Mouse (Mus musculus): ENCODE measurements around the gene Gm17019. TPM values are rescaled to one million over a fixed set of nuclear protein-coding genes. Genes with fewer than 3 reads are reported as not detected.
"Not testable (repeated sequence)": the region's sequence is repeated elsewhere in the genome, so short reads cannot be mapped to it uniquely, and the experiment has no call there.

Gene Gm17019
- not detected in 2 replicates for total RNA-seq (2014; rRNA removed)
- not detected in 2 replicates for polyA plus RNA-seq (2015; fragmentation: Nextera tagmentation; extraction: Ambion mirVana)

- H3K4me3 ChIP-seq (ENCODE audit: low read length); H3K27ac ChIP-seq; H3K4me2 ChIP-seq (ENCODE audit: low read depth, low read length); DNase-seq (ENCODE audit: low spot score); H3K27me3 ChIP-seq (ENCODE audit: insufficient read depth, low read length); H3K36me3 ChIP-seq (ENCODE audit: insufficient read depth, low read length); H3K9ac ChIP-seq (replicated peaks; ENCODE audit: low read length); ATAC-seq; H3K4me1 ChIP-seq (ENCODE audit: insufficient read depth, low read length): not testable (repeated sequence)
- H3K9me3 ChIP-seq (ENCODE audit: low read length), result peaks cover 11% of the 10 kb centered on the region; the same call in 1 of the 2 replicates
- WGBS, result 34% methylated on average over 1 of the region's 1 CpGs
Observed at GRCm38 (mm10) chr5:15032898-15033297, at the start of gene Gm17019. Gene Gm17019, minus strand, starts transcription at chr5:15032998.

DNA sequence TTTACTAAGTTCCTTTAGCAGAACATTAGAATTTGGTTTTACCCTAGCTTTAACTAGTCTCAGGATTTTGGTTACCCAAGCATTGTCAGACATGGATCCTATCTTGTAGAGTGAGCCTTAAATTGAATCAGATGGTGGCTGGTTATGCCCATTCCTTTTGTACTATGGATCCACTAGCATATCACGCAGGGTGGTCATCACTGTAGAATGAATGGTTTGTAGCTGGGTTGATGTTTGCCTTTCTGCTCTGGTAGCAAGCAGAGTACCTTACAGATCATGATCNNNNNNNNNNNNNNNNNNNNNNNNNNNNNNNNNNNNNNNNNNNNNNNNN lies 29.6 kb upstream of the Gm17019 start:
- H3K9me3 ChIP-seq (ENCODE audit: low read length), result peaks cover 15% of the 10 kb centered on the region
- not testable (repeated sequence) for H3K27ac ChIP-seq; H3K4me1 ChIP-seq (ENCODE audit: insufficient read depth, low read length); H3K9ac ChIP-seq (replicated peaks; ENCODE audit: low read length); H3K4me3 ChIP-seq (ENCODE audit: low read length); DNase-seq (ENCODE audit: low spot score); ATAC-seq; H3K36me3 ChIP-seq (ENCODE audit: insufficient read depth, low read length); H3K4me2 ChIP-seq (ENCODE audit: low read depth, low read length); H3K27me3 ChIP-seq (ENCODE audit: insufficient read depth, low read length)
- WGBS, result 87% methylated on average over 1 of the region's 1 CpGs

- peak; percentile 80 for ATAC-seq
- peaks cover 17% of the 10 kb centered on the region for H3K9me3 ChIP-seq (ENCODE audit: low read length)
- H3K9ac ChIP-seq (replicated peaks; ENCODE audit: low read length); H3K4me3 ChIP-seq (ENCODE audit: low read length); H3K27me3 ChIP-seq (ENCODE audit: insufficient read depth, low read length); H3K4me2 ChIP-seq (ENCODE audit: low read depth, low read length); H3K4me1 ChIP-seq (ENCODE audit: insufficient read depth, low read length); H3K27ac ChIP-seq; H3K36me3 ChIP-seq (ENCODE audit: insufficient read depth, low read length); DNase-seq (ENCODE audit: low spot score): not testable (repeated sequence)
- 82% methylated on average over 4 of the region's 4 CpGs for WGBS
Observed at GRCm38 (mm10) chr5:15061638-15062384, 29.0 kb upstream of the Gm17019 start.

DNA sequence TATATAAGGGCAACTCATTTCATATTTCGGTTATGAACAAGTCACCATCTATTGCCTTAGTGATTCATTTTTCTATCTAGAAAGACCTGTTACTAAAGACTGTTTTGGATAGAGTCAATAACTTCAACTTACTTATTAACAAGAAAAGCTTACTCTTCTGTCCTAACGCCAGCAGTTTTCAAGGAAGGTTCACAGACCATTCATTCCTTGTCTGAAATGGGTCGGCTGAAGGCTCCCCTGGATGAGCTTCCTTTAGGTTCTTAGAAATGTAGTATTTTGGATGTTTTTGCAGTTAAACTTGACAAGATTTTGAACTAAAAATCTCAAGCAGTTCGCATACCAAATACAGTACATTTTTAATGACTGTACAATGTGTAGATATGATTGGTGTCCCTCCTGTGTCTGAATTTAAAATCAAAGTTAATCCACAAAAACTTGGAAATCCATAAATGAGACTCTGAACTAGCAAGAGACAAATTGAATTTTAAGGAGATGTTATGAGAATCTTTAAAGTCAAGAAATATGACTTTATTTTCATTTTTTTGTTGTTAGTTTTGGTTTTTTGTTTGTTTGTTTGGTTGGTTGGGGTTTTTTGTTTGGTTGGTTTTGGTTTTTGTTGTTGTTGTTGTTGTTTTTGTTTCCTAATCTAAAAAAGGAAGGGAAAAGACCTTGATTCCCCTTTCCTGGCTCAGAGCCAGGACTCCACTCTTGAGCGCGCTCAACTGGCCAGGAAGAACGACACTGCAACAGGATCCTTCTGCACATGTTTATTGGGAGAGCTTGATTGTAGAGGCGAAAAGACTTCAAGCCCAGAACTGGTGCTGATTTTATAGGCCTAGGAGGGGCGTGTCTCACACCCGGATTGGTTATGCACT lies 21.6 kb upstream of the Gm17019 start:
- peak; percentile 1 for DNase-seq (ENCODE audit: low spot score)
- not testable (repeated sequence) for ATAC-seq; H3K27ac ChIP-seq; H3K27me3 ChIP-seq (ENCODE audit: insufficient read depth, low read length); H3K36me3 ChIP-seq (ENCODE audit: insufficient read depth, low read length); H3K9ac ChIP-seq (replicated peaks; ENCODE audit: low read length); H3K4me2 ChIP-seq (ENCODE audit: low read depth, low read length); H3K4me3 ChIP-seq (ENCODE audit: low read length); H3K4me1 ChIP-seq (ENCODE audit: insufficient read depth, low read length)
- WGBS, result 76% methylated on average over 10 of the region's 10 CpGs
- peaks cover 16% of the 10 kb centered on the region; the same call in 1 of the 2 replicates for H3K9me3 ChIP-seq (ENCODE audit: low read length)

- H3K4me1 ChIP-seq (ENCODE audit: insufficient read depth, low read length), result not testable (repeated sequence)
Observed at GRCm38 (mm10) chr5:15053606-15053962, 20.8 kb upstream of the Gm17019 start.

DNA sequence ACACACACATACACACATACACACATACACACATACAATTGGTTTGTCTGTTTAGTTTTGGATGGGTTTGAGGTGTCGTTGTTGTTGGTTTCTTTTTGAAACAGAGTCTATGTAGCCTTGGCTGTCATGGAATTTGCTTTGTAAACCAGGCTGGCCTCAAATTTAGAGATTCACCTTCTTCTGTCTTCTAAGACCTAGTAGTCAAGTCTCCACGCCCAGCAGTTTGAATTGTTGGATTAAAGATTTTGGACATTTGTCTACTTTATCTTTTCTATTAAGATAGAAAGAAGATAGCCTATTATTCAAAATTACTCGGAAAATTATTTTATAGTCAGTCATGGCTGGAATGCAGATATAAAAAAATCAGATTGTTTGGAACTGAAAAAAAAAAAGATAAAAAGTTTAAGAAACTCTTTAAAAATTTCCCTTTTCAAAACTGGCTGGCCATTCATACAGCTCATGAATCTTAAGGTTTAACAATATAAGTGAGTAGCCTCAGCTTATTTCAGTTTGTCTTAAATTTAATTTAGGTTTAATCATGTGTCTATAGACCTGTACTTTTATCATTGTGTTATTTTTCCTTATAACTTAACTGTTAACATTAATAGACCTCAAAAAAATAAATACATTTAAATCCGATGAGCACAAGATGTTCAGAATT lies 20.3 kb upstream of the Gm17019 start:
- DNase-seq (ENCODE audit: low spot score), result peak; percentile 4
- H3K4me2 ChIP-seq (ENCODE audit: low read depth, low read length); H3K4me1 ChIP-seq (ENCODE audit: insufficient read depth, low read length); ATAC-seq; H3K27me3 ChIP-seq (ENCODE audit: insufficient read depth, low read length); H3K9ac ChIP-seq (replicated peaks; ENCODE audit: low read length); H3K4me3 ChIP-seq (ENCODE audit: low read length); H3K36me3 ChIP-seq (ENCODE audit: insufficient read depth, low read length); H3K27ac ChIP-seq: not testable (repeated sequence)
- 81% methylated on average over 4 of the region's 4 CpGs for WGBS
- H3K9me3 ChIP-seq (ENCODE audit: low read length), result peaks cover 13% of the 10 kb centered on the region; the same call in 1 of the 2 replicates

More at GRCm38 (mm10) chr5:15053606-15053962, 20.8 kb upstream of the Gm17019 start:
- H3K36me3 ChIP-seq (ENCODE audit: insufficient read depth, low read length); H3K27me3 ChIP-seq (ENCODE audit: insufficient read depth, low read length); H3K9ac ChIP-seq (replicated peaks; ENCODE audit: low read length); H3K4me3 ChIP-seq (ENCODE audit: low read length); H3K27ac ChIP-seq; DNase-seq (ENCODE audit: low spot score); H3K4me2 ChIP-seq (ENCODE audit: low read depth, low read length): not testable (repeated sequence)
- peak; percentile 51; the same call in 1 of the 2 replicates for ATAC-seq
- WGBS, result 81% methylated on average over 7 of the region's 8 CpGs
- H3K9me3 ChIP-seq (ENCODE audit: low read length), result peaks cover 16% of the 10 kb centered on the region; the same call in 1 of the 2 replicates

- not testable (repeated sequence) for H3K4me3 ChIP-seq (ENCODE audit: low read length); H3K27me3 ChIP-seq (ENCODE audit: insufficient read depth, low read length); H3K27ac ChIP-seq; DNase-seq (ENCODE audit: low spot score); H3K4me2 ChIP-seq (ENCODE audit: low read depth, low read length); H3K36me3 ChIP-seq (ENCODE audit: insufficient read depth, low read length); H3K9ac ChIP-seq (replicated peaks; ENCODE audit: low read length); H3K4me1 ChIP-seq (ENCODE audit: insufficient read depth, low read length); ATAC-seq; H3K9me3 ChIP-seq (ENCODE audit: low read length)
- 81% methylated on average over 2 of the region's 2 CpGs for WGBS
Observed at GRCm38 (mm10) chr5:15050807-15051206, 18.0 kb upstream of the Gm17019 start.

DNA sequence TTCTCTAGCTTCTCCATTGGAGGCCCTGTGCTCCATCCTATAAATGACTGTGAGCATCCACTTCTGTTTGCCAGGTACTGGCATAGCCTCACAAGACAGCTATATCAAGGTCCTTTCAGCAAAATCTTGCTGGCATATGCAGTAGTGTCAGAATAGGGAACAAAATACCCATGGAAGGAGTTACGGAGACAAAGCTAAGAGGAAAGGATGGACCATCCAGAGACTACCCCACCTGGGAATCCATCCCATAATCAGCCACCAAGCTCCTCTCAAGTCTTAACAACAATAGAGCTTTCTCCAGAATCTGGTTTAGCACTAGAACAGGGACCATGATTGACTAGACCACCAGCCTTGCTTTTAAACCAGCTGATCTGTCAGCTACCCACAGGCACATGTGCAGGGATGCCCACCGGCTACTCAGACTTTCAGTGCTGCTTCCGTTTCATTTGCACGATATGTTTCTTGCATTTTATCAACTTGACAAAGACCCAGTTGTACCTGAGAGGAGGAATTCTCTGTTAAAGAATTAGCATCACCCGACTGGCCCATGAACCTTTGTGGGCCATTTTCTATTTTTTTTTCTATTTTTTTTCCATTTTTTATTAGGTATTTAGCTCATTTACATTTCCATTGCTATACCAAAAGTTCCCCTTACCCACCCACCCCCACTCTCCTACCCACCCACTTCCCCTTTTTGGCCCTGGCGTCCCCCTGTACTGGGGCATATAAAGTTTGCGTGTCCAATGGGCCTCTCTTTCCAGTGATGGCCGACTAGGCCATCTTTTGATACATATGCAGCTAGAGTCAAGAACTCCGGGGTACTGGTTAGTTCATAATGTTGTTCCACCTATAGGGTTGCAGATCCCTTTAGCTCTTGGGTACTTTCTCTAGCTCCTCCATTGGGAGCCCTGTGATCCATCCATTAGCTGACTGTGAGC lies 12.3 kb upstream of the Gm17019 start:
- not testable (repeated sequence) for H3K4me3 ChIP-seq (ENCODE audit: low read length); H3K4me2 ChIP-seq (ENCODE audit: low read depth, low read length); H3K27me3 ChIP-seq (ENCODE audit: insufficient read depth, low read length); H3K9ac ChIP-seq (replicated peaks; ENCODE audit: low read length); H3K9me3 ChIP-seq (ENCODE audit: low read length); DNase-seq (ENCODE audit: low spot score); H3K27ac ChIP-seq; H3K4me1 ChIP-seq (ENCODE audit: insufficient read depth, low read length); H3K36me3 ChIP-seq (ENCODE audit: insufficient read depth, low read length)
- peak; percentile 40; the same call in 1 of the 2 replicates for ATAC-seq
- 93% methylated on average over 7 of the region's 9 CpGs for WGBS

GRCm38 (mm10) chr5:15040784-15041183 lies 8.0 kb upstream of the Gm17019 start:
- not testable (repeated sequence) for H3K27me3 ChIP-seq (ENCODE audit: insufficient read depth, low read length); H3K36me3 ChIP-seq (ENCODE audit: insufficient read depth, low read length); H3K9me3 ChIP-seq (ENCODE audit: low read length); H3K9ac ChIP-seq (replicated peaks; ENCODE audit: low read length); H3K4me3 ChIP-seq (ENCODE audit: low read length); H3K4me1 ChIP-seq (ENCODE audit: insufficient read depth, low read length); ATAC-seq; H3K27ac ChIP-seq; H3K4me2 ChIP-seq (ENCODE audit: low read depth, low read length); DNase-seq (ENCODE audit: low spot score)
- WGBS, result 66% methylated on average over 3 of the region's 4 CpGs

Measured in hindbrain, postnatal 0 days (tissue).